Mouse (Mus musculus): ENCODE data around the gene Ptcra. TPM values are rescaled to one million over a fixed set of nuclear protein-coding genes. Genes with fewer than 3 reads are reported as not detected.
A peak's percentile ranks its signal among the peaks of the same experiment; 100 is the strongest.

Gene Ptcra
- polyA plus RNA-seq, 1 experiment from 2014 or later, result not detected

DNA sequence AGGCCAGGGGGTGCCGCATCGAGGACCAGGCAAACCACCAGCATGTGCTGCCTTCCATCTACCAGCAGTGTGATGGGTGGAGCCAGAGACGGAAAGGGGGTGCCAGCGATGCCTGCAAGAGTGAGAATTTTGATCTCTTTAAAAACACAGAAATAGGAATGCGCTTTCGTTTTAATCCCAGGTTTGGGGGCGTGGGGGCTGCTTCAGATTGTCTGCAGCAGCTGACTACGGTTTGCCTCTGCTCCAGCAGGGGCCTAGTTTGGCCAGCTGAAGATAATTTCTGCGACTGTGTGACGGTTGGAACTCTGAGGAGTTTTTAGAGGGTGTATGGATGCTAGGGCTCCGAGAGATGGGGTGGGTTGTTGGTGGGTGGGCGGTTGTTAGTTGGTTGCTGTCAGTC lies 4.8 kb downstream of the Ptcra start:
- H3K27me3 ChIP-seq (ENCODE audit: control insufficient read depth, insufficient read depth, low read depth, low read length), result no peaks in the 10 kb centered on the region
- H3K36me3 ChIP-seq (ENCODE audit: control insufficient read depth, insufficient read depth, low read length), result no peaks in the 10 kb centered on the region
- no peaks in the 10 kb centered on the region for H3K4me1 ChIP-seq (ENCODE audit: control insufficient read depth, insufficient read depth, low read length)
- H3K9me3 ChIP-seq (replicated peaks; ENCODE audit: control insufficient read depth, low read length, poor library complexity, severe bottlenecking), result no peaks in the 10 kb centered on the region
- no peak overlapping the region for H3K4me3 ChIP-seq (ENCODE audit: low read depth, low read length)
- no peak overlapping the region for H3K4me2 ChIP-seq (ENCODE audit: low read length)
- no peak for ATAC-seq
- H3K27ac ChIP-seq (ENCODE audit: low read length), result no peak overlapping the region
- WGBS, result 81% methylated on average over 12 of the region's 12 CpGs
- H3K9ac ChIP-seq (ENCODE audit: low read depth, low read length), result no peak overlapping the region

DNA sequence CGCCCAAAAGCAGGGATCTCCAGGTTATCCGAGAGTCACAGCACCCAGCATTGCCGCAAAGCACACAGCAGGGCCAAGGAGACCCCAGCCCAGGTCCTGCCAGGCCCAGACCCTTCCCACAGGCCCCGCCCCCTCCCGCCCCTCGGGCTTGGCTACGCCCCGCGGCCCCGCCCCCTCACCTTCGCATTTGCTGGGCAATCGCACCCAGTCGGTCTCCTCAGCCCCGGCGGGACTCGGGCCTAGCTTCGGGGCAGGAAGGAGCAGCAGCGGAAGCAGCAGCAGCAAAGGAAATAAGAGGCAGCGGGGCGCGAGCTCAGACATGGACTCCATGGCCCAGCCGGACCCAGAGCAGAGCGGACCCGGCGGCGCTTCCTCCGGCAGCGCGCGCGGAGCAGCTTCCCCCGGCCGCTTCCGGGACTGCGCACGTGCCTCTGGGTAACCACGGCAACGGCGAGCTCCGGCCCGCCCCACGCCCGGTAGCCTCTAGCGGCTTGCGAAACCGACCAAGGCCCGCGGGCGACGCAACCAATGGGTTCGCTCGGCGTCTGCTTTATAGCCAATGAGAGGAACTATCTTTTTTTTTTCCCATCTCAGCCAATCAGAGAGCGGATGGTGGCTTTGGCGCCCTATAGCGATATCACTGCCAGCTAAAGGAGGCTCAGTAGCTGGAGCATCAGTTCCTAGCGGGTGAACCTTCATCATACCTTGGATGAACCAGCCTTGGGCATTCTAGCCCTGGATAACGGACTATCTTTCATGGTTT lies 11.5 kb downstream of the Ptcra start, which contains the start of gene Cnpy3:
Gene Cnpy3 (minus strand): TSS at position 421 of the 763 bp plus-strand sequence.
- WGBS, result under 1% methylated on average over 55 of the region's 58 CpGs
- H3K9me3 ChIP-seq (replicated peaks; ENCODE audit: control insufficient read depth, low read length, poor library complexity, severe bottlenecking), result no peaks in the 10 kb centered on the region
- H3K9ac ChIP-seq (ENCODE audit: low read depth, low read length), result peak within 1 kb of the TSS; percentile 85
- H3K4me1 ChIP-seq (ENCODE audit: control insufficient read depth, insufficient read depth, low read length), result peaks cover 17% of the 10 kb centered on the region
- H3K27ac ChIP-seq (ENCODE audit: low read length), result peak within 1 kb of the TSS; percentile 91
- ATAC-seq, result peak; percentile 99
- H3K4me2 ChIP-seq (ENCODE audit: low read length), result peak within 1 kb of the TSS; percentile 89
- H3K36me3 ChIP-seq (ENCODE audit: control insufficient read depth, insufficient read depth, low read length), result no peaks in the 10 kb centered on the region
- peak within 1 kb of the TSS; percentile 86 for H3K4me3 ChIP-seq (ENCODE audit: low read depth, low read length)
- no peaks in the 10 kb centered on the region for H3K27me3 ChIP-seq (ENCODE audit: control insufficient read depth, insufficient read depth, low read depth, low read length)

GRCm38 (mm10) chr17:46751056-46751793 lies 12.3 kb downstream of the Ptcra start:
- H3K36me3 ChIP-seq (ENCODE audit: control insufficient read depth, insufficient read depth, low read length), result no peaks in the 10 kb centered on the region
- H3K4me1 ChIP-seq (ENCODE audit: control insufficient read depth, insufficient read depth, low read length), result peaks cover 17% of the 10 kb centered on the region
- H3K4me2 ChIP-seq (ENCODE audit: low read length), result peak overlapping the region; percentile 89
- H3K9me3 ChIP-seq (replicated peaks; ENCODE audit: control insufficient read depth, low read length, poor library complexity, severe bottlenecking), result no peaks in the 10 kb centered on the region
- H3K27me3 ChIP-seq (ENCODE audit: control insufficient read depth, insufficient read depth, low read depth, low read length), result no peaks in the 10 kb centered on the region
- H3K4me3 ChIP-seq (ENCODE audit: low read depth, low read length), result peak overlapping the region; percentile 86
- H3K9ac ChIP-seq (ENCODE audit: low read depth, low read length), result peak overlapping the region; percentile 85
- WGBS, result 25% methylated on average over 16 of the region's 16 CpGs
- peak overlapping the region; percentile 91 for H3K27ac ChIP-seq (ENCODE audit: low read length)
- ATAC-seq, result no peak

DNA sequence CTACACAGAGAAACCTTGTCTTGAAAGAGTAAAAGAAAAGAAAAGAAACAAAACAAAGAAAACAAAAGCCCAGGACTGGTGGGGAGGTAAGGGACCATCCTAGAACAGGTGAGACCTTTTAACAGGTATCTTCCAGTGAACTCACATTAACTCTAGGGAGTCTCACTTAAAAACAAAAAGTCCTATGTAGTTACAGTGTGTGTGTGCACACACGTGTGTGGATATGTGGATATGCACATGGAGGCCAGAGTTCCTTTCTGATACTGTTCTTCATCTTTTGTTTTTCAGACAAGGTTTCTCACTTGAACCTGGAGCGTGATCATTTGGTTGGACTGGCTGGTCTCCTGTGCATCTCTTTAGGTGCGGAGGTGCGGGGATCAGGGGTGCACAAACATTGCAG lies 12.9 kb downstream of the Ptcra start:
- Histone ChIP-seq H3K27ac (ENCODE audit: low read length) (0 out of 2 replicates have a peak overlapping the region, but pooled peaks have one; percentile 91), H3K4me3 (ENCODE audit: low read depth, low read length) (no peak overlapping the region), H3K4me1 (ENCODE audit: control insufficient read depth, insufficient read depth, low read length) (peaks cover 17% of the 10 kb centered on the region)

DNA sequence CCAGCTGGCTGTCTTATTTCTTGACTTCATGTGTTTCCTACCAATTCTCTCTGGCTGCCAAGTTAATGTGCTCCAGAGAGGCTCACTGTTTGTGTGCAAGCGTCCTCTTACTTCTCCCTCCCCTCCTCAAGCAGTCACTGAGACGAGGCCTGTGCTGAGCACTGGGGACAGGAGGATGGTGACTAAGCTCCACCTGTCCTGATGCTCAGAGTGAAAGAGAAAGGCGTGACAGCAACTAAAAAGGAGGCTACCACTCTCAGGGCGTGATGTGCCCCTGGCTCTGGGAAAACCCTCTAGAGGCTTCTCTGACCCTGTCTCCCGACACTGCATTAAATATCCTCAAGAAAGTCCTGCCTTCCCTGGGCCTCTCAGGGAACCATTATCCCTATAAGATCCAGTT lies 14.2 kb downstream of the Ptcra start:
- Histone ChIP-seq H3K4me2 (ENCODE audit: low read length) (no peak overlapping the region), H3K27me3 (ENCODE audit: control insufficient read depth, insufficient read depth, low read depth, low read length) (no peaks in the 10 kb centered on the region), H3K4me1 (ENCODE audit: control insufficient read depth, insufficient read depth, low read length) (peaks cover 17% of the 10 kb centered on the region), H3K9ac (ENCODE audit: low read depth, low read length) (no peak overlapping the region), H3K36me3 (ENCODE audit: control insufficient read depth, insufficient read depth, low read length) (0 out of 2 replicates have a peak, but pooled peaks cover 3% of the 10 kb centered on the region), H3K27ac (ENCODE audit: low read length) (no peak overlapping the region), H3K4me3 (ENCODE audit: low read depth, low read length) (no peak overlapping the region), H3K9me3 (replicated peaks; ENCODE audit: control insufficient read depth, low read length, poor library complexity, severe bottlenecking) (no peaks in the 10 kb centered on the region)
- ATAC-seq, result no peak
- WGBS, result 91% methylated on average over 5 of the region's 5 CpGs

More for the DNA sequence above, 12.9 kb downstream of the Ptcra start:
- ATAC-seq, result no peak
- WGBS, result 92% methylated on average over 4 of the region's 4 CpGs
- H3K4me2 ChIP-seq (ENCODE audit: low read length), result peak overlapping the region; percentile 89
- H3K9me3 ChIP-seq (replicated peaks; ENCODE audit: control insufficient read depth, low read length, poor library complexity, severe bottlenecking), result no peaks in the 10 kb centered on the region
- no peaks in the 10 kb centered on the region for H3K36me3 ChIP-seq (ENCODE audit: control insufficient read depth, insufficient read depth, low read length)
- H3K9ac ChIP-seq (ENCODE audit: low read depth, low read length), result peak overlapping the region; percentile 85
- no peaks in the 10 kb centered on the region for H3K27me3 ChIP-seq (ENCODE audit: control insufficient read depth, insufficient read depth, low read depth, low read length)

- H3K9ac ChIP-seq (ENCODE audit: low read depth, low read length), result no peak overlapping the region
- WGBS, result 100% methylated on average over 2 of the region's 2 CpGs
- no peak overlapping the region for H3K4me3 ChIP-seq (ENCODE audit: low read depth, low read length)
- no peak for ATAC-seq
- no peak overlapping the region for H3K4me2 ChIP-seq (ENCODE audit: low read length)
- H3K27ac ChIP-seq (ENCODE audit: low read length), result no peak overlapping the region
- no peaks in the 10 kb centered on the region for H3K9me3 ChIP-seq (replicated peaks; ENCODE audit: control insufficient read depth, low read length, poor library complexity, severe bottlenecking)
- peaks cover 17% of the 10 kb centered on the region for H3K4me1 ChIP-seq (ENCODE audit: control insufficient read depth, insufficient read depth, low read length)
- H3K36me3 ChIP-seq (ENCODE audit: control insufficient read depth, insufficient read depth, low read length), result peaks cover 6% of the 10 kb centered on the region
- no peaks in the 10 kb centered on the region for H3K27me3 ChIP-seq (ENCODE audit: control insufficient read depth, insufficient read depth, low read depth, low read length)
These were observed 15.7 kb downstream of the Ptcra start for GRCm38 (mm10) chr17:46747806-46748205.

DNA sequence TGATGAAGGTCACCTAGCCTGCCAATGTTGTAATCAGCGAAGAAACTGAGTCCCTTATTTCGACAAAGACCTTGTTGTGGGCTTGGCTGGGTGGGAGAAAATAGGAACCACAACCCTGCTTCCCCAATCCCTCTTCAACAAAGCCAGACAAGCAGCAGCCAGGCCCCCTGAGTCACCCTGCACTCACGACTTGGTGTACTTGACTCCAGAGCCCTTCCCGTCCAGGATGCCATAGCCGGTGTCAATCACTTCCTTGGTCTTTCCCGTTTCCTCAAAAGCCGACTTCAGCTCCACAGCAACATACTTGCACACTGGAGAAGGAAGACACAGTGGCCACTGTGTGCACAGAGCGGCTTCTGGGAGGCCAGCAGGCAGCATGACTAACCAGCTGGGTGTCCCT lies 16.3 kb downstream of the Ptcra start:
- Histone ChIP-seq H3K27ac (ENCODE audit: low read length) (no peak overlapping the region), H3K9me3 (replicated peaks; ENCODE audit: control insufficient read depth, low read length, poor library complexity, severe bottlenecking) (no peaks in the 10 kb centered on the region), H3K9ac (ENCODE audit: low read depth, low read length) (no peak overlapping the region), H3K4me3 (ENCODE audit: low read depth, low read length) (no peak overlapping the region), H3K4me2 (ENCODE audit: low read length) (no peak overlapping the region), H3K36me3 (ENCODE audit: control insufficient read depth, insufficient read depth, low read length) (peaks cover 6% of the 10 kb centered on the region), H3K4me1 (ENCODE audit: control insufficient read depth, insufficient read depth, low read length) (peaks cover 12% of the 10 kb centered on the region), H3K27me3 (ENCODE audit: control insufficient read depth, insufficient read depth, low read depth, low read length) (no peaks in the 10 kb centered on the region)
- 84% methylated on average over 8 of the region's 8 CpGs for WGBS
- ATAC-seq, result no peak

DNA sequence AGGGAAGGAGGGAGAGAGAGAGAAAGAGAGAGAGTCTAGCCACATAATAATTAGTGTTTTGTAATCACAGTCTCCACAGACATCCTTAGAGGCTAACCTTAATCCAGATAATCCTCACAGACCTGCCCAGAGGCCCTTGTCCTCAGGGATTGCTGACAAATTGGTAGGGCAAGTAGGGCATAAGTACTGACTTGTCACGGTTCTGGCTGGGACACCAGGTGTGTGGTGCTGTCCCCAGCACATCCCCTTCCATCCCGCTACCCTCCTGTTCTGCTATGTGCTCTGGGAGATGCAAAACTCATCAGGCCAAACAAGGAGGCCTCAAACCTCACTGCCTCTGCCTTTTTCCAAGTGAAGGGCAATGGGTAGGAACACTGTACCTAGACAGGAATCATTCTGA lies 18.0 kb downstream of the Ptcra start:
- H3K4me2 ChIP-seq (ENCODE audit: low read length), result no peak overlapping the region
- WGBS, result 73% methylated on average over 2 of the region's 2 CpGs

GRCm38 (mm10) chr17:46742986-46743385 lies 20.5 kb downstream of the Ptcra start:
- Histone ChIP-seq H3K4me2 (ENCODE audit: low read length) (no peak overlapping the region), H3K27ac (ENCODE audit: low read length) (no peak overlapping the region), H3K9ac (ENCODE audit: low read depth, low read length) (no peak overlapping the region), H3K27me3 (ENCODE audit: control insufficient read depth, insufficient read depth, low read depth, low read length) (no peaks in the 10 kb centered on the region), H3K4me3 (ENCODE audit: low read depth, low read length) (no peak overlapping the region), H3K4me1 (ENCODE audit: control insufficient read depth, insufficient read depth, low read length) (no peaks in the 10 kb centered on the region), H3K9me3 (replicated peaks; ENCODE audit: control insufficient read depth, low read length, poor library complexity, severe bottlenecking) (no peaks in the 10 kb centered on the region), H3K36me3 (ENCODE audit: control insufficient read depth, insufficient read depth, low read length) (peaks cover 6% of the 10 kb centered on the region)
- 94% methylated on average over 9 of the region's 9 CpGs for WGBS
- no peak for ATAC-seq

More for the DNA sequence above, 18.0 kb downstream of the Ptcra start:
- no peaks in the 10 kb centered on the region for H3K27me3 ChIP-seq (ENCODE audit: control insufficient read depth, insufficient read depth, low read depth, low read length)
- no peak overlapping the region for H3K27ac ChIP-seq (ENCODE audit: low read length)
- no peak for ATAC-seq
- peaks cover 3% of the 10 kb centered on the region for H3K4me1 ChIP-seq (ENCODE audit: control insufficient read depth, insufficient read depth, low read length)
- H3K36me3 ChIP-seq (ENCODE audit: control insufficient read depth, insufficient read depth, low read length), result peaks cover 6% of the 10 kb centered on the region
- no peak overlapping the region for H3K4me3 ChIP-seq (ENCODE audit: low read depth, low read length)
- no peaks in the 10 kb centered on the region for H3K9me3 ChIP-seq (replicated peaks; ENCODE audit: control insufficient read depth, low read length, poor library complexity, severe bottlenecking)
- H3K9ac ChIP-seq (ENCODE audit: low read depth, low read length), result no peak overlapping the region
